Mouse (Mus musculus) thymus, postnatal 4 days (tissue): Measurements from ENCODE around the gene Nosip.
A peak's percentile ranks its signal among the peaks of the same experiment; 100 is the strongest.

Experiments used
- DNase-seq: peaks from one replicate; pipeline ENCODE4 v3.0.0; 2021

The Nosip gene

GRCm38 (mm10) chr7:45036702-45037101 lies 25.5 kb upstream of the Nosip start:
- DNase-seq, result no peak

- peak; percentile 89 for DNase-seq
These were observed 24.4 kb upstream of the Nosip start for GRCm38 (mm10) chr7:45037720-45038361.

- no peak for DNase-seq
These were observed 23.8 kb upstream of the Nosip start for GRCm38 (mm10) chr7:45038411-45038810.

- DNase-seq, result no peak
These were observed 21.4 kb upstream of the Nosip start for GRCm38 (mm10) chr7:45040851-45041250.

- DNase-seq, result no peak
These were observed 18.9 kb upstream of the Nosip start for GRCm38 (mm10) chr7:45043307-45043706.

GRCm38 (mm10) chr7:45045741-45046140 lies 16.5 kb upstream of the Nosip start:
- no peak for DNase-seq

GRCm38 (mm10) chr7:45046853-45047350 lies 15.3 kb upstream of the Nosip start:
- no peak for DNase-seq

- no peak for DNase-seq
These were observed 14.7 kb upstream of the Nosip start for GRCm38 (mm10) chr7:45047491-45047890.

GRCm38 (mm10) chr7:45048001-45048890 lies 14.0 kb upstream of the Nosip start:
- no peak for DNase-seq

GRCm38 (mm10) chr7:45048923-45049657 lies 13.1 kb upstream of the Nosip start:
- DNase-seq, result no peak

GRCm38 (mm10) chr7:45050945-45051600 lies 11.2 kb upstream of the Nosip start:
- peak; percentile 72 for DNase-seq

- DNase-seq, result no peak
These were observed 10.6 kb upstream of the Nosip start for GRCm38 (mm10) chr7:45051601-45051974.

- DNase-seq, result no peak
These were observed 9.9 kb upstream of the Nosip start for GRCm38 (mm10) chr7:45052181-45052861.

GRCm38 (mm10) chr7:45052862-45053116 lies 9.4 kb upstream of the Nosip start, which contains the start of gene Prr12:
Prr12 (minus strand) TSS chr7:45052881.
- no peak for DNase-seq

- peak; percentile 83 for DNase-seq
These were observed 8.9 kb upstream of the Nosip start for GRCm38 (mm10) chr7:45053117-45053930.

GRCm38 (mm10) chr7:45053931-45054510 lies 8.2 kb upstream of the Nosip start:
- DNase-seq, result peak; percentile 94

- no peak for DNase-seq
These were observed 5.8 kb upstream of the Nosip start for GRCm38 (mm10) chr7:45056329-45056971.

GRCm38 (mm10) chr7:45056972-45057348 lies 5.3 kb upstream of the Nosip start:
- no peak for DNase-seq

GRCm38 (mm10) chr7:45058607-45059571 lies 3.3 kb upstream of the Nosip start:
- no peak for DNase-seq
